Mouse (Mus musculus): ENCODE measurements around the gene Olfr1275.

The Olfr1275 gene

GRCm38 (mm10) chr2:111235186-111235585, at the start of gene Olfr1275:
Gene Olfr1275, minus strand, starts transcription at chr2:111235286.
- no peak for DNase-seq

DNA sequence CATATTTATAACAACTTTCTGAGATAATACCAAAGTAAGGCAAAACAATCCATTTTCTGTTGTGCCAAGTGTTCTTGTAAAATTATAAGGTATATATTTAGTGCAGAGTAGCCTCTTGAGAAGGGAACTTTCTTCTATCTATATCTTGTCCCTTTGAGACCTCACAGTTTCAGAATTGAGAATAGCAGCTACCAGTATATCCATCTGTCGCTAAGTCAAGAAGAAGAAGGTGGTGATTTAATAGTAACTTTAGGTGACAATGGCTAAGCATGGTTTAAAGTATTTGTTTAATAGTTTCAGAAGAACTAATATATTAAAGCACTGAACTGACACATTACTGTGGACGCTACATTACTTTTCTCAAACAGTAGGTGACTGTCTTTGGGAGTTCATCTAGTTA, 38.9 kb upstream of the Olfr1275 start, which contains the start of gene Olfr1277:
TSS of gene Olfr1277 (minus strand) at position 101 of the 400 bp plus-strand sequence.
- no peak for DNase-seq

DNA sequence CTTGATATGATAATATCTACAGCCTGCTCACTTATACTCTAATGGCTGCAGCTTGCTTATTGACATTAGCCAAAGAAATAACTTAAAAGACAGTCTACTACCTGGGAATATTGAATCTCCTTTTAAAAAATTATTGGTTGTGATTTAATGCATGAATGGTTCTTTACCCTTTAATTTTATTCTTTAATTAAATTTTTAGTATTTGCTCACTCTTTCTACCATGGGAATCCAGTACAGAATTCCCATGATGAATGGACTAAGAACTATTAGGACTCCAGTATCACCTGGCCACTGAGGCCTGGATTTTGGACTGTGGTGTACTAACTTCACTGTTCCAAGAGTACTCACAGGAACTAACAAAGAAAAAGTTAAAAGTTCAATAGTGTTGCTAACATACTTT, 19.1 kb upstream of the Olfr1275 start, which contains the start of gene Olfr1276:
TSS of gene Olfr1276 (plus strand) at position 301 of the 400 bp plus-strand sequence.
- no peak for DNase-seq

GRCm38 (mm10) chr2:111229502-111229901, 5.6 kb downstream of the Olfr1275 start, which contains the start of gene 4930430A15Rik:
Gene 4930430A15Rik, minus strand, starts transcription at chr2:111229602.
- no peak for DNase-seq

GRCm38 (mm10) chr2:111182068-111182467, 53.0 kb downstream of the Olfr1275 start:
- DNase-seq = no peak
